Mouse (Mus musculus) limb, embryonic 12.5 days (tissue): ENCODE measurements around the gene Stxbp1. TPM values are rescaled to one million over a fixed set of nuclear protein-coding genes. Genes with fewer than 3 reads are reported as not detected.

ENCODE experiments used
- ATAC-seq: fragments of 200-750 bp; cut with Nextera tagmentation; 2 replicates; pipeline ENCODE4 v1.8.0; 2017; ENCODE audit warnings: low read depth, moderate TSS enrichment; ENCODE audit not compliant: insufficient number of reproducible peaks, insufficient read depth, low FRiP score, low TSS enrichment
- H3K27ac ChIP-seq: fragments of 300-500 bp; sonication (generic); 2 replicates; pipeline ENCODE4 v1.5.1; 2016; ENCODE audit warnings: mild to moderate bottlenecking, moderate library complexity
- H3K27me3 ChIP-seq: fragments of 300-500 bp; sonication (generic); 2 replicates; pipeline ENCODE4 v1.6.1; 2016; ENCODE audit warnings: mild to moderate bottlenecking, moderate library complexity
- H3K36me3 ChIP-seq: fragments of 300-500 bp; sonication (generic); 2 replicates; pipeline ENCODE4 v1.6.1; 2016; ENCODE audit warnings: mild to moderate bottlenecking, moderate library complexity
- H3K4me1 ChIP-seq: fragments of 300-500 bp; sonication (generic); replicated peaks from 2 replicates; pipeline ENCODE4 v1.6.1; 2016
- H3K4me2 ChIP-seq: fragments of 300-500 bp; sonication (generic); 2 replicates; pipeline ENCODE4 v1.6.1; 2016; ENCODE audit warnings: mild to moderate bottlenecking, moderate library complexity
- H3K4me3 ChIP-seq: fragments of 300-500 bp; sonication (generic); replicated peaks from 2 replicates; pipeline ENCODE4 v1.5.1; 2016; ENCODE audit warnings: mild to moderate bottlenecking
- H3K9ac ChIP-seq: fragments of 300-500 bp; sonication (generic); replicated peaks from 2 replicates; pipeline ENCODE4 v1.6.1; 2016; ENCODE audit warnings: mild to moderate bottlenecking, moderate library complexity
- H3K9me3 ChIP-seq: fragments of 300-500 bp; sonication (generic); 2 replicates; pipeline ENCODE4 v1.6.1; 2016; ENCODE audit warnings: mild to moderate bottlenecking, moderate library complexity
- WGBS: fragments of 180-500 bp; shearing (Covaris S2); methylation state at CpG from one replicate; pipeline ENCODE4 v1.1.7; 2016; 5-methylcytosine and 5-hydroxymethylcytosine counted together
- polyA plus RNA-seq: library from polyadenylated mRNA; unstranded; fragments of >200 nt; fragmentation: Nextera tagmentation; extraction: Ambion mirVana; gene quantifications from 2 replicates; pipeline ENCODE4 v1.2.1, GENCODE M21; 2016

The Stxbp1 gene
- polyA plus RNA-seq, 1 experiment from 2014 or later: 18.8 TPM

GRCm38 (mm10) chr2:32839261-32839660 is 7.8 kb downstream of the Stxbp1 start:
- Histone ChIP-seq H3K4me2 (no peak overlapping the region), H3K27ac (no peak overlapping the region), H3K9ac (no peak overlapping the region), H3K27me3 (no peaks in the 10 kb centered on the region), H3K9me3 (no peaks in the 10 kb centered on the region), H3K4me3 (no peak overlapping the region), H3K4me1 (peaks cover 16% of the 10 kb centered on the region; the same call in 1 of the 2 replicates), H3K36me3 (no peaks in the 10 kb centered on the region; the same call in 1 of the 2 replicates)
- no peak for ATAC-seq
- WGBS: 80% methylated on average over 2 of the region's 2 CpGs

GRCm38 (mm10) chr2:32838147-32838884 is 8.7 kb downstream of the Stxbp1 start:
- 52% methylated on average over 9 of the region's 9 CpGs for WGBS

GRCm38 (mm10) chr2:32835588-32835987 is 11.5 kb downstream of the Stxbp1 start:
- Histone ChIP-seq H3K9ac (no peak overlapping the region), H3K4me2 (no peak overlapping the region), H3K4me1 (peaks cover 21% of the 10 kb centered on the region), H3K27ac (no peak overlapping the region), H3K4me3 (no peak overlapping the region), H3K9me3 (no peaks in the 10 kb centered on the region), H3K36me3 (no peaks in the 10 kb centered on the region), H3K27me3 (no peaks in the 10 kb centered on the region)
- no peak for ATAC-seq

More at GRCm38 (mm10) chr2:32838147-32838884, 8.7 kb downstream of the Stxbp1 start:
- Histone ChIP-seq H3K36me3 (no peaks in the 10 kb centered on the region; the same call in 1 of the 2 replicates), H3K27me3 (no peaks in the 10 kb centered on the region), H3K27ac (no peak overlapping the region), H3K4me1 (peaks cover 16% of the 10 kb centered on the region; the same call in 1 of the 2 replicates), H3K4me2 (no peak overlapping the region), H3K4me3 (no peak overlapping the region), H3K9ac (no peak overlapping the region; the same call in 1 of the 2 replicates), H3K9me3 (no peaks in the 10 kb centered on the region)
- ATAC-seq: no peak

GRCm38 (mm10) chr2:32834496-32834895 is 12.5 kb downstream of the Stxbp1 start:
- Histone ChIP-seq H3K27me3 (no peaks in the 10 kb centered on the region), H3K9me3 (no peaks in the 10 kb centered on the region), H3K4me2 (no peak overlapping the region), H3K9ac (no peak overlapping the region), H3K4me3 (no peak overlapping the region), H3K4me1 (peaks cover 16% of the 10 kb centered on the region), H3K36me3 (no peaks in the 10 kb centered on the region), H3K27ac (peak overlapping the region; percentile 0; the same call in 1 of the 2 replicates)
- no peak for ATAC-seq
- WGBS: 57% methylated on average over 7 of the region's 7 CpGs

- no peaks in the 10 kb centered on the region for H3K9me3 ChIP-seq
- no peak overlapping the region for H3K27ac ChIP-seq
- no peak overlapping the region for H3K4me2 ChIP-seq
- no peak for ATAC-seq
- no peak overlapping the region for H3K4me3 ChIP-seq
- no peaks in the 10 kb centered on the region for H3K27me3 ChIP-seq
- H3K36me3 ChIP-seq: no peaks in the 10 kb centered on the region
- no peak overlapping the region for H3K9ac ChIP-seq
- 79% methylated on average over 11 of the region's 11 CpGs for WGBS
- peaks cover 10% of the 10 kb centered on the region for H3K4me1 ChIP-seq
Observed at GRCm38 (mm10) chr2:32828979-32829676, 17.9 kb downstream of the Stxbp1 start.

DNA sequence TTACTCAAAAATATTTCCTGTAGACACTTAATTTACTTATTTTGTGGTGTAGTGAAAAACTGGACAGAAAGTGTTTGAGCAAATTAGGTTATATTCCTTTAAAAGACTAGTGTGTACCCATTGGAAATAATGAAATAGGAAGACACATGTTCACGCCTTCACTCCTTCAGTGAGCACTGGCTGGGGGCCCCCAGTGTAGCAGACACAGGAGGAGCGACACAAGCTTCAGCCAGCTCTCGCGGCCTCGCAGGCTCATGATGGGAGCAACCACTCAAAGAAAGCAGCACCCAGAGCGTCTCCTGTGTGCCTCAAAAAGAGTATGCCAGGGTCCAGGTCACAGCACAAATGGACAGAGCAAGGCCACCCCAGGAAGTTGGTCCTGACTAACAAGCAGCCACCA is 21.2 kb downstream of the Stxbp1 start:
- Histone ChIP-seq H3K27me3 (no peaks in the 10 kb centered on the region), H3K9ac (no peak overlapping the region), H3K4me3 (no peak overlapping the region), H3K36me3 (0 out of 2 replicates have a peak, but pooled peaks cover 5% of the 10 kb centered on the region), H3K27ac (no peak overlapping the region), H3K9me3 (no peaks in the 10 kb centered on the region), H3K4me1 (peaks cover 16% of the 10 kb centered on the region), H3K4me2 (no peak overlapping the region)
- 85% methylated on average over 6 of the region's 6 CpGs for WGBS
- no peak for ATAC-seq

- ATAC-seq: no peak
- Histone ChIP-seq H3K4me1 (peaks cover 16% of the 10 kb centered on the region), H3K36me3 (0 out of 2 replicates have a peak, but pooled peaks cover 5% of the 10 kb centered on the region), H3K27ac (peak overlapping the region; percentile 47; the same call in 1 of the 2 replicates), H3K4me2 (no peak overlapping the region), H3K9ac (no peak overlapping the region), H3K9me3 (no peaks in the 10 kb centered on the region), H3K4me3 (no peak overlapping the region), H3K27me3 (no peaks in the 10 kb centered on the region)
- 88% methylated on average over 1 of the region's 1 CpGs for WGBS
Observed at GRCm38 (mm10) chr2:32824778-32825177, 22.3 kb downstream of the Stxbp1 start.

DNA sequence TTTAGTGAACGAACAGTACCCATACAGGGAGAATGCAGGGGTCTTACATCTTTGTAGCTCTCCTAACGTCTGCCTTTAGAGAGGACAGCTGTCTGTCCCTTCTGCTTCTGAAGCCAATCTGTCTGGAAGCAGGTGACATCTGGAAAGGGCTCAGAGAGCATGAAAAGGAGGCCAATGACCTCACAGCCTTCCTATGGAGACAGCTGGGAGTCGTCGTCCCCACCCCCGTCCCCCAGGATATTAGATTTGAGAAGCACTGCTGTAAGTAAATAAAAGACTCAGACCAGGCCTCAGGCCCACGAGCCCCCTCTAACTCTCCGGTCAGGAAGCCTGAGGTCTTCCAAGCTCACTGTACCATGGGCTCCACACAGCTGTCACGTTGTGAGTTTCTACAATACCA is 22.9 kb downstream of the Stxbp1 start:
- Histone ChIP-seq H3K9me3 (no peaks in the 10 kb centered on the region), H3K36me3 (0 out of 2 replicates have a peak, but pooled peaks cover 5% of the 10 kb centered on the region), H3K9ac (no peak overlapping the region), H3K27me3 (no peaks in the 10 kb centered on the region), H3K27ac (peak overlapping the region; percentile 47; the same call in 1 of the 2 replicates), H3K4me2 (no peak overlapping the region), H3K4me3 (no peak overlapping the region), H3K4me1 (peaks cover 16% of the 10 kb centered on the region)
- ATAC-seq: peak; percentile 61; the same call in 1 of the 2 replicates
- WGBS: 37% methylated on average over 8 of the region's 8 CpGs

DNA sequence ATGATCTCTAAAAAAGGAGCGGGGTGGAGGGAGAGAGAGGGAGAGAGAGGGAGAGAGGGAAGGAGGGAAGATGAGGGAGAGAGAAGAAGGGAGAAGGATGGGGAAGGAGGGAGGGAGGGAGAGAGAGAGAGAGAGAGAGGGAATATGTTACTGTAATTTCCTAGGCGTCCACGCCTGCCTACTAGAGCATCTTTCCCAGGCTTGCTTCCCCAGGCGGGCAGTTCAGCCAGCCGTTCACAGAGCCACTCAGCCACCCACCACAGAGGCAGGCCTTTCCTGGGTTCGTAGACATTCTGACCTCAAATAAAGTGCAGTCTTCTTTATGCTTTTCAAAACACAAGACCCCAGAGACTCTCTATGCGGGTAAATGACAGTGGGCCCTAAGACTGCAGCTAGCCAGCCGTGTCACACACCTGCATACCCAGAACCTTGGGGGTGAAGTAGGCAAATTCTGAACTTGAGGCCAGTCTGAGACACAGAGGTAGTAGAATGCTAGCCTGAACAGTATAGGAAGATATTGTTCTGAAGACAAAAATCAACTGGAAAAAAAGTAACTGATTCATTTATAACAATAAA is 23.4 kb downstream of the Stxbp1 start:
- peak overlapping the region; percentile 18; the same call in 1 of the 2 replicates for H3K9ac ChIP-seq
- no peak for ATAC-seq

DNA sequence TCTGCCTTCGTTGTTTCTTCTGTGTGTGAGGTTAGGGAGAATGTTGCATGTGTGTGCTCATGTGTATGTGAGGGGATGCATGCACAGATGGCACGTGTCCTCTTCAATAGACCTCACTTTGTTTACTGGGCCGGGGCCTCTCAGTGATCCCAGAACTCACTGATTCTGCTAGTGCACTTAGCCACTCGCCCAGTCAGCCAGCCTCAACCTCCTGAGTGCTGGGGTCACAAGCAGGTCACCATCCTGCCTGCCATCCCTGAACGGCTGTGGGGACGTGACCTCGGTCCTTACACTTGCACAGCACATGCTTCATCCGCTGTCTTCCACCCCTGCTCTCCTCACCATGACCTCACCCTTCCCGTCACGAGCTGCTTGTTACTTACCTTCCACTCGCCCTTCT is 23.9 kb downstream of the Stxbp1 start:
- peak overlapping the region; percentile 18; the same call in 1 of the 2 replicates for H3K9ac ChIP-seq
- no peak for ATAC-seq
- peaks cover 17% of the 10 kb centered on the region for H3K4me1 ChIP-seq
- H3K4me2 ChIP-seq: no peak overlapping the region
- 40% methylated on average over 11 of the region's 11 CpGs for WGBS
- 0 out of 2 replicates have a peak, but pooled peaks cover 5% of the 10 kb centered on the region for H3K36me3 ChIP-seq
- no peak overlapping the region for H3K4me3 ChIP-seq
- H3K9me3 ChIP-seq: no peaks in the 10 kb centered on the region
- no peaks in the 10 kb centered on the region for H3K27me3 ChIP-seq
- H3K27ac ChIP-seq: peak overlapping the region; percentile 1; the same call in 1 of the 2 replicates

More for the DNA sequence above, 23.4 kb downstream of the Stxbp1 start:
- Histone ChIP-seq H3K9me3 (no peaks in the 10 kb centered on the region), H3K27me3 (no peaks in the 10 kb centered on the region), H3K27ac (peak overlapping the region; percentile 1; the same call in 1 of the 2 replicates), H3K36me3 (0 out of 2 replicates have a peak, but pooled peaks cover 5% of the 10 kb centered on the region), H3K4me1 (peaks cover 16% of the 10 kb centered on the region), H3K4me3 (no peak overlapping the region), H3K4me2 (no peak overlapping the region)
- 59% methylated on average over 8 of the region's 8 CpGs for WGBS

DNA sequence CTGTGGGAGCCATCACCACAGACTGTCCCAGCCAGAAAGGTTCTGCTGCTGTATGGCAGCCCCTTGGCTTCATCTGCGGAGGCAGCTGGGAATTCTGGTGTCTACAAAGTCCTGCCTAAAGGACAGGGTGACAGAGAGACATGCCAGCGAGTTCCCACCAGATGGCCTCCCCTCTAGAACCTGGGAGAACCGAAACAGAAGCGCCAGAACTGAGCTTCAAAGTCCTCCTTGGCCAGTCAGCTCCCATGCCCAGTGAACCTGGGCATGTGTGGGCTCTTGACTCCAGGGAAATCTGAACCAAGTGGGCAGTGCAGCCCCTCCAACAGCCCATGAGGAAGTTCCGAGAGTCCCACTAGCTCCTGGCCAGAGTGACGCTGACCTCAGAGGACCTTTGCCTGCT is 24.4 kb downstream of the Stxbp1 start:
- no peak overlapping the region for H3K27ac ChIP-seq
- H3K4me1 ChIP-seq: peaks cover 23% of the 10 kb centered on the region
- no peak overlapping the region for H3K4me2 ChIP-seq
- no peak for ATAC-seq
- 0 out of 2 replicates have a peak, but pooled peaks cover 5% of the 10 kb centered on the region for H3K36me3 ChIP-seq
- H3K9ac ChIP-seq: no peak overlapping the region
- 73% methylated on average over 6 of the region's 6 CpGs for WGBS
- no peaks in the 10 kb centered on the region for H3K27me3 ChIP-seq
- no peaks in the 10 kb centered on the region for H3K9me3 ChIP-seq
- no peak overlapping the region for H3K4me3 ChIP-seq
